Mouse (Mus musculus) cerebellum, adult 18-20 months (tissue): ENCODE results near the gene Zfp986.
"Not testable (repeated sequence)": the region's sequence is repeated elsewhere in the genome, so short reads cannot be mapped to it uniquely, and the experiment has no call there.

Source experiments
- DNase-seq, 2 experiments: peaks; one replicate each; pipeline ENCODE4 v3.0.0; 2021

Zfp986 gene

GRCm38 (mm10) chr4:145868494-145868893 lies at the start of gene Zfp986:
TSS of gene Zfp986 (plus strand) at chr4:145868794.
- not testable (repeated sequence) for DNase-seq

GRCm38 (mm10) chr4:145819946-145820345 lies 48.6 kb upstream of the Zfp986 start:
- not testable (repeated sequence) for DNase-seq

- not testable (repeated sequence) for DNase-seq
Measured at GRCm38 (mm10) chr4:145825606-145826005, 43.0 kb upstream of the Zfp986 start.

- not testable (repeated sequence) for DNase-seq
Measured at GRCm38 (mm10) chr4:145831328-145832062, 37.1 kb upstream of the Zfp986 start.

- DNase-seq = not testable (repeated sequence)
Measured at GRCm38 (mm10) chr4:145836300-145836862, 32.2 kb upstream of the Zfp986 start.

- peak in 1 of 2 experiments; percentile 1 for DNase-seq
Measured at GRCm38 (mm10) chr4:145836863-145837440, 31.6 kb upstream of the Zfp986 start.

- DNase-seq = not testable (repeated sequence)
Measured at GRCm38 (mm10) chr4:145846793-145847192, 21.8 kb upstream of the Zfp986 start.

- DNase-seq = not testable (repeated sequence)
Measured at GRCm38 (mm10) chr4:145848183-145848890, 20.3 kb upstream of the Zfp986 start.

- not testable (repeated sequence) for DNase-seq
Measured at GRCm38 (mm10) chr4:145848891-145849214, 19.7 kb upstream of the Zfp986 start.

GRCm38 (mm10) chr4:145851421-145851820 lies 17.2 kb upstream of the Zfp986 start:
- DNase-seq = not testable (repeated sequence)

GRCm38 (mm10) chr4:145863872-145864271 lies 4.7 kb upstream of the Zfp986 start:
- not testable (repeated sequence) for DNase-seq
